Mouse (Mus musculus) thymus, adult 2 months (tissue): ENCODE data around the gene Rnf130. TPM values are rescaled to one million over a fixed set of nuclear protein-coding genes. Genes with fewer than 3 reads are reported as not detected.

Experiments
- DNase-seq: peaks from one replicate; pipeline ENCODE4 v3.0.0; 2021
- H3K27ac ChIP-seq: fragments of 200-500 bp; 2 replicates; pipeline ENCODE4 v1.5.1; 2012; ENCODE audit warnings: low read length, control low read depth; ENCODE audit not compliant: control insufficient read depth, insufficient read depth
- H3K27me3 ChIP-seq: fragments of 200-500 bp; 2 replicates; pipeline ENCODE4 v1.6.1; 2012; ENCODE audit warnings: mild to moderate bottlenecking, low read length, moderate library complexity, mixed read lengths; ENCODE audit not compliant: control insufficient read depth, insufficient read depth
- H3K36me3 ChIP-seq: fragments of 200-500 bp; 2 replicates; pipeline ENCODE4 v1.6.1; 2012; ENCODE audit warnings: mild to moderate bottlenecking, low read length, moderate library complexity; ENCODE audit not compliant: control insufficient read depth, insufficient read depth
- H3K4me1 ChIP-seq: fragments of 200-500 bp; replicated peaks from 2 replicates; pipeline ENCODE4 v1.6.1; 2012; ENCODE audit warnings: low read length; ENCODE audit not compliant: control insufficient read depth, insufficient read depth
- H3K4me3 ChIP-seq: fragments of 200-500 bp; 2 replicates; pipeline ENCODE4 v1.5.1; 2012; ENCODE audit warnings: mild to moderate bottlenecking, low read length, control low read depth, moderate library complexity; ENCODE audit not compliant: control insufficient read depth, insufficient read depth
- CTCF ChIP-seq: fragments of 200-500 bp; IDR thresholded peaks from 2 replicates; pipeline ENCODE4 v1.5.1; 2012; ENCODE audit warnings: mild to moderate bottlenecking, control low read depth, low read length, moderate library complexity, borderline replicate concordance; ENCODE audit not compliant: control insufficient read depth, poor library complexity, insufficient read depth; ENCODE audit errors: extremely low read depth
- POLR2A ChIP-seq: fragments of 200-500 bp; IDR thresholded peaks from 2 replicates; pipeline ENCODE4 v1.6.1; 2012; ENCODE audit warnings: mild to moderate bottlenecking, low read length, control low read depth, moderate library complexity; ENCODE audit not compliant: control insufficient read depth, poor library complexity, insufficient read depth; ENCODE audit errors: extremely low read depth
- WGBS: fragments of 180-500 bp; shearing (Covaris S2); methylation state at CpG from one replicate; pipeline ENCODE4 v1.1.7; 2018; 5-methylcytosine and 5-hydroxymethylcytosine counted together
- polyA plus RNA-seq: library from polyadenylated mRNA; depleted of rRNA; stranded (reverse); fragments of >200 nt; gene quantifications from 2 replicates; pipeline ENCODE4 v1.2.3, GENCODE M21; 2012

The Rnf130 gene
- polyA plus RNA-seq, 1 experiment = 30.3 TPM

DNA sequence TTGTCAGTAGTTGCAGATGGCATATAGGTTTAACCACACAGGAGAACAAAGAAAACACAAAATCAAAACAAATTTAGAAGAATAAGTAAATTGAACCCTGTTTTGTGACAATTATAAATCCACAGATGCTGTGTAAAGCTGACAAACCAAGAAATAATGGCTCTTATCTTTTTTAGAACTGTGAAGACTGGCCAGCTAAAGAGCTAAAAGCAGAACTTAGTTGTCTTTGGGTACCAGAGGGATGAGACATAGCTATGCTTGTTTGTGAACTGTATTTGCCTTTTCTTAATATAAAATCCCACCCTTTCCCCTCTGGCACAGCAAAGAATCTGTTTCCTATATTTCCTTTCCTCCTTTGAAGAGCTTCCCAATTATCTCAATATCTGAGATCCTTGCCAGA, 9.0 kb downstream of the Rnf130 start:
- no peak overlapping the region for H3K4me3 ChIP-seq
- H3K27me3 ChIP-seq = no peaks in the 10 kb centered on the region
- H3K36me3 ChIP-seq = no peaks in the 10 kb centered on the region
- no peak for TF ChIP-seq POLR2A
- TF ChIP-seq CTCF = no peak
- H3K4me1 ChIP-seq = no peaks in the 10 kb centered on the region
- DNase-seq = no peak
- no peak overlapping the region for H3K27ac ChIP-seq

- Histone ChIP-seq H3K36me3 (no peaks in the 10 kb centered on the region), H3K27me3 (no peaks in the 10 kb centered on the region), H3K4me3 (no peak overlapping the region), H3K27ac (no peak overlapping the region), H3K4me1 (no peaks in the 10 kb centered on the region)
- 68% methylated on average over 3 of the region's 3 CpGs for whole genome bisulfite sequencing
- no peak for DNase-seq
- TF ChIP-seq CTCF (no peak), POLR2A (no peak)
Measured at GRCm38 (mm10) chr11:50035726-50036125, 10.6 kb downstream of the Rnf130 start.

DNA sequence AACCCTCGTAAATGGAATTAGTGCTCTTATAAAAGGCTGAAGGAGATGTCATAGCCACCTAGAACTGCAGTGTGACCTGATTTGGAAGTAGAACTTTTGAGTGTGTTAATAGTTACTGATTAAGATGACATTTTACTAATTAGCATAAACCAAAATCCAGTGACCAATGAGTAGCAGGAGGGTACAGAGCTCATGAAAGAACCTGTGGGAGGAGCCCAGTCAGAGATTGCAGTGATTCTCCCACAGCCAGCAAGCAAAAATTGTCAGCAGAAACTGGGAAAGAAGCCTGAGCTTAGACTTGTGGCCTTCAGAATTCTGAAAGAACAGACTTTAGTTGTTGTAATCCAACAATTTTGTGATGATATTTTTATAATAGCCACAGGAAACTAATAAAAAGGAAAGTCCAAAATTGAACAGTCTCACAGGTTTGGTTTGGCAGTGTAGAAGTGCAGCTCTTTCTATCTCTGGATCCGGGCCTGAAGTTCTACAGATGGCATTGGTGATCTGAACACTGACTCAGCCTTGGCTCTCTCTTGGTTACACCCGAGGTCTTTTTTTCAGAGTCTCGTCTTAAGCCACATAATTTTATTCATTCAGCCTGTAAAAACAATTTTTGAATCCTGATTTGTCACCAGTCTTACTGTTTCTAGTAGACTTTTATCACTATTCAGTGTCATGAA, 11.8 kb downstream of the Rnf130 start:
- H3K4me3 ChIP-seq = no peak overlapping the region
- no peak overlapping the region for H3K27ac ChIP-seq
- H3K27me3 ChIP-seq = no peaks in the 10 kb centered on the region
- WGBS = 89% methylated on average over 4 of the region's 4 CpGs
- TF ChIP-seq CTCF (no peak), POLR2A (no peak)
- H3K4me1 ChIP-seq = no peaks in the 10 kb centered on the region
- DNase-seq = no peak
- no peaks in the 10 kb centered on the region for H3K36me3 ChIP-seq

DNA sequence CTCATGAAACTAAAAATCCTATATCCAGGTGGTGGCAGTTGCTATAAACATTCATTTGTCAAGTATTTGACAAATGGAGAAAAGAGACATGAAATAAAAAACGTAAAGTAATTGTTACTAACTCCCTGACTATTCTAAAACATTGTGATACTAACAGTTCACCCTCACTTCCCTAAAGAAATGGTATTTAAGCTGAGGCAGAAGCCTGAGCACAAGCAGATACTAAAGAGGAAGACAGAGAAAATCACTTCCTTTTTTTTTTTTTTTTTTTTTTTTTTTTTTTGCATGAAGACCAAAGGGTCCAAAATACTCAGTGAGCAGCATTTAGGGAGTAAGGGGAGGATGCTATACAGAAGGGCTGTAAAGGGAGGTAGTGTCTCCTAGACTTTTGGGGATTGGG, 13.6 kb downstream of the Rnf130 start:
- H3K4me1 ChIP-seq = no peaks in the 10 kb centered on the region
- H3K27ac ChIP-seq = no peak overlapping the region
- no peak for DNase-seq
- no peaks in the 10 kb centered on the region for H3K27me3 ChIP-seq
- H3K4me3 ChIP-seq = no peak overlapping the region
- no peaks in the 10 kb centered on the region for H3K36me3 ChIP-seq
- 24% methylated on average over 1 of the region's 1 CpGs for WGBS
- TF ChIP-seq POLR2A (no peak), CTCF (no peak)

DNA sequence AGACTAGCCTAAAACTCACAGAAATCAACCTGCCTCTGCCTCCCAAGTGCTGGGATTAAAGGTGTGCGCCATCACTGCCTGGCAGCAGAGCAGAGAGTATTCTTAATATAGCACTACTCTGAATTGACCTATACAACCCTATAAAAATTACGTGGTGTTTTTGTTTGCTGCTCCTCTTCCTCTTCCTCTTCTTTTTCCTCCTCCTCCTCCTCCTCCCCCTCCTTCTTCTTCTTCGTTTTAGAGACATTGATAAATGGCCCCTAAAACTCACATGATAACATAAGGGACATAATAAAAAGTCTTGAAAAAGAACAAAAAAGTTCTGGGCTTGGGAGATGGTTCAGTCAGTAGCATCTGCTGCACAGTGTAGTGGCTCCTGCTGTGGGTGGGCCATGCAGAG, 16.0 kb downstream of the Rnf130 start:
- Histone ChIP-seq H3K4me1 (no peaks in the 10 kb centered on the region), H3K4me3 (no peak overlapping the region), H3K36me3 (no peaks in the 10 kb centered on the region), H3K27me3 (no peaks in the 10 kb centered on the region), H3K27ac (no peak overlapping the region)
- WGBS = 75% methylated on average over 3 of the region's 3 CpGs
- DNase-seq = no peak
- no peak for TF ChIP-seq CTCF
- no peak for TF ChIP-seq POLR2A

GRCm38 (mm10) chr11:50042345-50042997, 17.3 kb downstream of the Rnf130 start:
- Histone ChIP-seq H3K4me3 (no peak overlapping the region), H3K27me3 (no peaks in the 10 kb centered on the region), H3K27ac (no peak overlapping the region), H3K36me3 (no peaks in the 10 kb centered on the region), H3K4me1 (no peaks in the 10 kb centered on the region)
- TF ChIP-seq CTCF (no peak), POLR2A (no peak)
- 52% methylated on average over 4 of the region's 4 CpGs for WGBS
- no peak for DNase-seq
